In the genomic region with DNA sequence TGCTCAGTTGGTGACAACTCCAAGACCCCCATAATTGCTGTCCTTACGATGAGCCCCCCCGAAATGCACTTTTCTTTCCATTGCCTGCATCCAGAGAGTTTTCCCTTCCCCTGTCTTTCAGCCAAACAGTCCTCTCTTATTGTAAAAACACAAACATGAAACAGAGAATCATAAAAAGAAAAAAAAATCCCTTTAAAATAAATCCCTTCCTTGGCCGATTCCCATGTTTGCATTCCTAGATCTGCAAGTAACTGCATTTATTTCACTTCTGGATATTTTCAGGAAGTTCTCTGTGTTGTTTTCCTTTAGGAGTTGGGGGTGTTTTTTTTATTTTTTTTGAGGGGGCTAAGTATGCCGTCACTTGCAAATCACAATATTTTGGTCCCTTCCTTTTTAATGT, we compare ENCODE assay signal across 21 mouse cellular contexts. TPM values are rescaled to one million over a fixed set of nuclear protein-coding genes. Genes with fewer than 3 reads are reported as not detected.
A peak's percentile ranks its signal among the peaks of the same experiment; 100 is the strongest.
DNase-seq lines count a peak whose midpoint lies in the region; ATAC-seq and TF ChIP-seq lines count a peak whose summit lies in the region.
"Had no signal": no experiment of that assay in that cellular context is flagged by ENCODE, and none has a peak within 500 bp of the region (broad histone marks: within the 10 kb centered on the region; RNA-seq: fewer than 3 reads in every experiment).

No protein-coding gene starts in this region.

- ATAC-seq in kidney, embryonic 15.5 days (replicated peaks; ENCODE audit: low FRiP score): no peak
- no peak for ATAC-seq in midbrain, embryonic 11.5 days (ENCODE audit: low FRiP score)
- ATAC-seq in midbrain, embryonic 15.5 days (replicated peaks): no peak
- ATAC-seq: forebrain, embryonic 15.5 days; midbrain, embryonic 13.5 days had no signal

- no peak for TF ChIP-seq POLR2A in thymus, adult 2 months (IDR thresholded peaks at IDR 0.05; ENCODE audit: control insufficient read depth, extremely low read depth, insufficient read depth, low read length, poor library complexity)

- H3K4me3 ChIP-seq in gastrocnemius, adult 2 months: no peak overlapping the region
- no peak overlapping the region for H3K4me3 ChIP-seq in kidney, embryonic 15.5 days (replicated peaks)
- no peak overlapping the region for H3K4me3 ChIP-seq in midbrain, embryonic 11.5 days (ENCODE audit: low read depth, low read length)
- no peak overlapping the region for H3K4me3 ChIP-seq in midbrain, embryonic 15.5 days
- H3K4me3 ChIP-seq in thymus, adult 2 months (ENCODE audit: control insufficient read depth, insufficient read depth, low read length): no peak overlapping the region
- H3K4me3 ChIP-seq: forebrain, embryonic 15.5 days; hindbrain, embryonic 12.5 days; limb, embryonic 13.5 days; liver, embryonic 13.5 days; midbrain, embryonic 13.5 days had no signal

- no peaks in the 10 kb centered on the region for H3K36me3 ChIP-seq in kidney, embryonic 15.5 days
- no peaks in the 10 kb centered on the region for H3K36me3 ChIP-seq in midbrain, embryonic 11.5 days (ENCODE audit: control insufficient read depth, insufficient read depth, low read length)
- no peaks in the 10 kb centered on the region for H3K36me3 ChIP-seq in midbrain, embryonic 15.5 days (replicated peaks)
- no peaks in the 10 kb centered on the region for H3K36me3 ChIP-seq in thymus, adult 2 months (ENCODE audit: control insufficient read depth, insufficient read depth, low read length)
- H3K36me3 ChIP-seq: forebrain, embryonic 15.5 days; hindbrain, embryonic 12.5 days; limb, embryonic 13.5 days; liver, embryonic 13.5 days; midbrain, embryonic 13.5 days had no signal

- intact Hi-C loops in gastrocnemius, adult 2 months (cut with DNase I): loop anchor here (5.0 kb wide), 1 partner anchor 146 kb away; no protein-coding TSS in a partner anchor

- 75% methylated on average over 4 of the region's 4 CpGs for WGBS in kidney, embryonic 15.5 days
- 93% methylated on average over 4 of the region's 4 CpGs for WGBS in midbrain, embryonic 11.5 days
- WGBS in midbrain, embryonic 15.5 days: 83% methylated on average over 4 of the region's 4 CpGs
- 93% methylated on average over 4 of the region's 4 CpGs for WGBS in thymus, adult 2 months

- H3K27me3 ChIP-seq in kidney, embryonic 15.5 days: no peaks in the 10 kb centered on the region
- H3K27me3 ChIP-seq in midbrain, embryonic 11.5 days (ENCODE audit: control insufficient read depth, insufficient read depth, low read length): no peaks in the 10 kb centered on the region
- no peaks in the 10 kb centered on the region for H3K27me3 ChIP-seq in midbrain, embryonic 15.5 days (replicated peaks)
- H3K27me3 ChIP-seq in thymus, adult 2 months (ENCODE audit: control insufficient read depth, insufficient read depth, low read length): no peaks in the 10 kb centered on the region
- H3K27me3 ChIP-seq: forebrain, embryonic 15.5 days; limb, embryonic 13.5 days; liver, embryonic 13.5 days; midbrain, embryonic 13.5 days had no signal

- no peak overlapping the region for H3K4me2 ChIP-seq in kidney, embryonic 15.5 days
- no peak overlapping the region for H3K4me2 ChIP-seq in midbrain, embryonic 11.5 days
- no peak overlapping the region for H3K4me2 ChIP-seq in midbrain, embryonic 15.5 days
- H3K4me2 ChIP-seq: forebrain, embryonic 15.5 days; hindbrain, embryonic 12.5 days; liver, embryonic 13.5 days; midbrain, embryonic 13.5 days had no signal

- no peak for TF ChIP-seq CTCF in gastrocnemius, adult 2 months (IDR thresholded peaks at IDR 0.05)
- no peak for TF ChIP-seq CTCF in thymus, adult 2 months (IDR thresholded peaks at IDR 0.05; ENCODE audit: borderline replicate concordance, control insufficient read depth, extremely low read depth, insufficient read depth, low read length, poor library complexity)

- no peak for DNase-seq in gastrocnemius, adult 2 months
- DNase-seq in gastrocnemius, adult 8-10 months (ENCODE audit: low spot score in 2 of 2): no peak
- no peak for DNase-seq in kidney, postnatal 14 days
- peak; percentile 21 for DNase-seq in midbrain, embryonic 11.5 days (ENCODE audit: low spot score, missing footprints)
- no peak for DNase-seq in thymus, adult 2 months
- DNase-seq: adrenal gland, postnatal 25 days; cerebellum, adult 8-10 months; cerebellum, postnatal 36 days; embryo, embryonic 11 days; kidney, adult 8-10 months; kidney, postnatal 4 days; liver, embryonic 13.5 days; lung, adult 2 months; thymus, postnatal 25 days had no signal

- H3K9ac ChIP-seq in kidney, embryonic 15.5 days: no peak overlapping the region
- H3K9ac ChIP-seq in midbrain, embryonic 11.5 days (ENCODE audit: low read length): no peak overlapping the region
- no peak overlapping the region for H3K9ac ChIP-seq in midbrain, embryonic 15.5 days
- H3K9ac ChIP-seq: forebrain, embryonic 15.5 days; hindbrain, embryonic 12.5 days; limb, embryonic 13.5 days; liver, embryonic 13.5 days; midbrain, embryonic 13.5 days had no signal

- peak overlapping the region; percentile 71; the same call in 1 of the 2 replicates for H3K27ac ChIP-seq in gastrocnemius, adult 2 months
- 0 out of 2 replicates have a peak overlapping the region, but pooled peaks have one; percentile 27 for H3K27ac ChIP-seq in kidney, embryonic 15.5 days
- no peak overlapping the region for H3K27ac ChIP-seq in midbrain, embryonic 11.5 days (ENCODE audit: low read depth, low read length)
- H3K27ac ChIP-seq in midbrain, embryonic 15.5 days: no peak overlapping the region
- no peak overlapping the region for H3K27ac ChIP-seq in thymus, adult 2 months (ENCODE audit: control insufficient read depth, insufficient read depth, low read length)
- H3K27ac ChIP-seq: forebrain, embryonic 15.5 days; hindbrain, embryonic 12.5 days; liver, embryonic 13.5 days; midbrain, embryonic 13.5 days had no signal

- peaks cover 31% of the 10 kb centered on the region for H3K4me1 ChIP-seq in kidney, embryonic 15.5 days
- no peaks in the 10 kb centered on the region for H3K4me1 ChIP-seq in midbrain, embryonic 11.5 days (ENCODE audit: control insufficient read depth, insufficient read depth, low read length)
- H3K4me1 ChIP-seq in midbrain, embryonic 15.5 days: no peaks in the 10 kb centered on the region
- H3K4me1 ChIP-seq in thymus, adult 2 months (replicated peaks; ENCODE audit: control insufficient read depth, insufficient read depth, low read length): peaks cover 20% of the 10 kb centered on the region
- H3K4me1 ChIP-seq: liver, embryonic 13.5 days; midbrain, embryonic 13.5 days had no signal

- H3K9me3 ChIP-seq in kidney, embryonic 15.5 days (replicated peaks): no peaks in the 10 kb centered on the region
- no peaks in the 10 kb centered on the region for H3K9me3 ChIP-seq in midbrain, embryonic 11.5 days (ENCODE audit: control insufficient read depth, low read length)
- H3K9me3 ChIP-seq in midbrain, embryonic 15.5 days: no peaks in the 10 kb centered on the region
- H3K9me3 ChIP-seq: forebrain, embryonic 15.5 days; hindbrain, embryonic 12.5 days; limb, embryonic 13.5 days; liver, embryonic 13.5 days; midbrain, embryonic 13.5 days had no signal

RNA-seq across cellular contexts. Expression of gene Adamts2, which starts 19.0 kb away (rescaled TPM):
- 1 to 10 TPM; 6.1 to 9.8 TPM for total RNA-seq in gastrocnemius, adult 2 months (2021)
- 1 to 10 TPM; 3.5 to 4.9 (median 4.7) TPM for total RNA-seq in gastrocnemius, adult 8-10 months (2022)
- 4.7 and 5.8 TPM in 2 replicates for polyA plus RNA-seq in kidney, embryonic 15.5 days (2015; fragmentation: Nextera tagmentation; extraction: Ambion mirVana)
- polyA plus RNA-seq in midbrain, embryonic 11.5 days (2014; fragmentation: Nextera tagmentation; extraction: Ambion mirVana): 0.73 and 0.87 TPM in 2 replicates
- 3.7 and 5.0 TPM in 2 replicates for polyA plus RNA-seq in midbrain, embryonic 15.5 days (2015; fragmentation: Nextera tagmentation; extraction: Ambion mirVana)
- polyA plus RNA-seq in thymus, adult 2 months (2012; rRNA removed): 4.9 and 5.5 TPM in 2 replicates
- total RNA-seq: megakaryocyte progenitor cell, adult 5-6 weeks had no signal

Comparison
In these comparisons a context has a peak if more than half of its experiments do, and no peak if none do; other contexts are left out.
1. H3K27ac ChIP-seq: peak in gastrocnemius, adult 2 months (single experiment) and kidney, embryonic 15.5 days (single experiment); none in midbrain, embryonic 11.5 days (single experiment), midbrain, embryonic 15.5 days (single experiment) and thymus, adult 2 months (single experiment).